Mouse (Mus musculus): ENCODE measurements around the gene Ibtk. TPM values are rescaled to one million over a fixed set of nuclear protein-coding genes. Genes with fewer than 3 reads are reported as not detected.
A peak's percentile ranks its signal among the peaks of the same experiment; 100 is the strongest.

Gene Ibtk
- polyA plus RNA-seq, 1 experiment from 2014 or later, result 28.1 TPM

GRCm38 (mm10) chr9:85707302-85707701, 41.8 kb downstream of the Ibtk start:
- no peak for DNase-seq (ENCODE audit: low read depth, low spot score)
- TF ChIP-seq CTCF (IDR thresholded peaks at IDR 0.05), result no peak

GRCm38 (mm10) chr9:85701981-85702380, 47.2 kb downstream of the Ibtk start:
- DNase-seq (ENCODE audit: low read depth, low spot score) (no peak), ATAC-seq (no peak)
- TF ChIP-seq CTCF (IDR thresholded peaks at IDR 0.05), result no peak
- ChIA-PET POLR2A (no interaction called here), CTCF (no interaction called here)
- no peaks in the 10 kb centered on the region for H3K27me3 ChIP-seq
- in situ Hi-C loops (cut with MboI; ENCODE audit: low pct_unique_long_range_greater_than_20kb), result no loop called here

More at GRCm38 (mm10) chr9:85707302-85707701, 41.8 kb downstream of the Ibtk start:
- POLR2A ChIA-PET, result no interaction called here
- no peak for ATAC-seq
- CTCF ChIA-PET, result no interaction called here
- in situ Hi-C loops (cut with MboI; ENCODE audit: low pct_unique_long_range_greater_than_20kb), result no loop called here
- H3K27me3 ChIP-seq, result no peaks in the 10 kb centered on the region

GRCm38 (mm10) chr9:85695606-85696005, 53.5 kb downstream of the Ibtk start:
- ATAC-seq, result no peak
- no peak for DNase-seq (ENCODE audit: low read depth, low spot score)
- no peaks in the 10 kb centered on the region for H3K27me3 ChIP-seq
- POLR2A ChIA-PET, result no interaction called here
- in situ Hi-C loops (cut with MboI; ENCODE audit: low pct_unique_long_range_greater_than_20kb), result loop anchor here (10.0 kb wide), 1 partner anchor 1741 kb away; no protein-coding TSS in a partner anchor
- CTCF ChIA-PET, result no interaction called here
- TF ChIP-seq CTCF (IDR thresholded peaks at IDR 0.05), result no peak

GRCm38 (mm10) chr9:85693231-85694116, 55.7 kb downstream of the Ibtk start:
- peak; percentile 70 for TF ChIP-seq CTCF (IDR thresholded peaks at IDR 0.05)
- no peaks in the 10 kb centered on the region for H3K27me3 ChIP-seq
- ATAC-seq (peak; percentile 76), DNase-seq (ENCODE audit: low read depth, low spot score) (no peak)
- in situ Hi-C loops (cut with MboI; ENCODE audit: low pct_unique_long_range_greater_than_20kb), result loop anchor here (5.0 to 10.0 kb wide), 2 partner anchors 351 to 1739 kb away; no protein-coding TSS in a partner anchor
- ChIA-PET POLR2A (no interaction called here), CTCF (interaction anchor here (0.7 to 2.0 kb wide), 5 partner anchors 9 to 1737 kb away, joined by 3 to 7 read pairs (median 3); no protein-coding TSS in a partner anchor)

GRCm38 (mm10) chr9:85685010-85685409, 64.1 kb downstream of the Ibtk start:
- POLR2A ChIA-PET, result no interaction called here
- in situ Hi-C loops (cut with MboI; ENCODE audit: low pct_unique_long_range_greater_than_20kb), result loop anchor here (10.0 kb wide), 1 partner anchor 1220 kb away; no protein-coding TSS in a partner anchor
- ATAC-seq, result no peak
- H3K27me3 ChIP-seq, result no peaks in the 10 kb centered on the region
- CTCF ChIA-PET, result interaction anchor here (1.0 to 2.5 kb wide), 2 partner anchors 9 to 41 kb away, joined by 3 to 7 read pairs; no protein-coding TSS in a partner anchor
- no peak for DNase-seq (ENCODE audit: low read depth, low spot score)
- peak; percentile 63 for TF ChIP-seq CTCF (IDR thresholded peaks at IDR 0.05)

GRCm38 (mm10) chr9:85675131-85675905, 73.8 kb downstream of the Ibtk start:
- DNase-seq (ENCODE audit: low read depth, low spot score) (no peak), ATAC-seq (no peak)
- CTCF ChIA-PET, result interaction anchor here (1.0 kb wide), 1 partner anchor 9 kb away, joined by 4 read pairs; no protein-coding TSS in a partner anchor
- no peaks in the 10 kb centered on the region for H3K27me3 ChIP-seq
- in situ Hi-C loops (cut with MboI; ENCODE audit: low pct_unique_long_range_greater_than_20kb), result no loop called here
- no peak for TF ChIP-seq CTCF (IDR thresholded peaks at IDR 0.05)
- POLR2A ChIA-PET, result no interaction called here

GRCm38 (mm10) chr9:85673907-85674481, 75.1 kb downstream of the Ibtk start:
- in situ Hi-C loops (cut with MboI; ENCODE audit: low pct_unique_long_range_greater_than_20kb), result no loop called here
- no peaks in the 10 kb centered on the region for H3K27me3 ChIP-seq
- no peak for DNase-seq (ENCODE audit: low read depth, low spot score)
- no peak for ATAC-seq
- CTCF ChIA-PET, result interaction anchor here (1.3 to 1.7 kb wide), 2 partner anchors 9 to 10 kb away, joined by 5 to 7 read pairs; no protein-coding TSS in a partner anchor
- POLR2A ChIA-PET, result no interaction called here
- TF ChIP-seq CTCF (IDR thresholded peaks at IDR 0.05), result no peak

GRCm38 (mm10) chr9:85671582-85672331, 77.4 kb downstream of the Ibtk start:
- DNase-seq (ENCODE audit: low read depth, low spot score) (no peak), ATAC-seq (peak; percentile 65)
- TF ChIP-seq CTCF (IDR thresholded peaks at IDR 0.05), result no peak
- in situ Hi-C loops (cut with MboI; ENCODE audit: low pct_unique_long_range_greater_than_20kb), result no loop called here
- CTCF ChIA-PET, result interaction anchor here (1.0 to 1.4 kb wide), 4 partner anchors 8 to 38 kb away, joined by 3 to 4 read pairs (median 4); no protein-coding TSS in a partner anchor
- POLR2A ChIA-PET, result interaction anchor here (1.1 kb wide), 1 partner anchor 72 kb away, joined by 3 read pairs; no protein-coding TSS in a partner anchor
- no peaks in the 10 kb centered on the region for H3K27me3 ChIP-seq

GRCm38 (mm10) chr9:85664316-85664715, 84.8 kb downstream of the Ibtk start:
- POLR2A ChIA-PET, result no interaction called here
- ATAC-seq (no peak), DNase-seq (ENCODE audit: low read depth, low spot score) (no peak)
- TF ChIP-seq CTCF (IDR thresholded peaks at IDR 0.05), result no peak
- in situ Hi-C loops (cut with MboI; ENCODE audit: low pct_unique_long_range_greater_than_20kb), result no loop called here
- no peaks in the 10 kb centered on the region for H3K27me3 ChIP-seq
- CTCF ChIA-PET, result interaction anchor here (1.0 to 1.4 kb wide), 2 partner anchors 9 to 15 kb away, joined by 5 read pairs; no protein-coding TSS in a partner anchor

All from Patski (cell line).